Mouse (Mus musculus): ENCODE measurements at regions not wholly inside any gene's neighbourhood (a gene's known extent, or its start where the extent isn't known, plus 50 kb on each side); places are given as distances from the start of the nearest gene placed in this dataset.

DNA sequence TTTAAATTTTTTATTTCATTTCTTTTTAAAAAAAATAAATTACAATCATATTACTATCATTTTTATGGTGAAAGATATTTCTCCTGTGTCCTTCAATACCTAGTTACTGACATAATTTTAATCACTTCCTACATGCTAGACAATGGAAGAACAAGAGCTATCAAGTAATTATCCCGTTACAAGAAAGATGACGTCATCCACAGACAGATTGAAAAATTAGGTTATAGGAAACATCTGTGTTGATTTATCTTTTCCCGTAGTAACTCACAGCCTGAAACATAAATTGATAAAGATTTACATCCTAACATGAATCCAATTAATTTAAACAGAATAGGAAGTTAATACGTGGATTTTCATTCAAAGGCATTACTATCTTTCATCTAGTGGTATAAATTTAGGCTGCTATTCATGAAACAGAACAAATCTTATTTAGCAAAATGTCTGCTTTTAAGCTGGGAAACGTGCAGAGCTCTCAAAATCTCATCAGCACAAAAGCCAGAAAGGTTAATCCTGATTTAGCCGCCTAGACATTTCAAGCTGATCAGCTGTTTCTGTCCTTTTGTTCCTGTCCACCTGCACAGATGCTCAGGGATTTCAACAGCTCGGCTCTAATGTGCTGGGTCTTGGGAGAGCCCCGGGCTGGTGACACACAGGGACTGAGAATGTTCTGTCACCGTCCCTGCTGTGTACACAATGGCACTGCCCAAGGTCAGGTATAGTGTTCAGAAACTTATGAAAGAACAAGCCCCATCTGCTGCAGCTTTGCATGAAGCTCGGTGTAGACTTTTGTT, 189.0 kb upstream of the Cd180 start:
- DNase-seq (ENCODE audit: low read depth, low spot score) = no peak

DNA sequence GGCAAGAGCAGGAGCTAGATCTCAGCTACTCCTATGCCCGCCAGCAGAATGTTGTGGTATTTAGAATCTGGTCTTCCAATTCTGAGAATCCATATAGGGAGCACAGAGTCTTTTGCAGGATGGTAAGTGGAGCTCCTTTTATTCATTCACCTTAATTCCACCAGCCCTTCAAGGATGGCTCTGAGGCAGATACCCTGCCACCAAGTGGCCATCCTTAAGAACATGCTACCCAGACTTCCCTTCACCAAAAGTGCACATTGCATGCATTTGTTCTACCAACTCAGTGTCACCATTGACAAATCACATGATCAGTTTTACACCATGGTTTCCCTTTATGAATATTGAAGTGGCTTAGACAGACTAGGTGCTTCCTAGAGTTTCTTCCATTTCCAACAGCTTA, 186.1 kb upstream of the Cd180 start:
- DNase-seq (ENCODE audit: low read depth, low spot score) = peak; percentile 1

DNA sequence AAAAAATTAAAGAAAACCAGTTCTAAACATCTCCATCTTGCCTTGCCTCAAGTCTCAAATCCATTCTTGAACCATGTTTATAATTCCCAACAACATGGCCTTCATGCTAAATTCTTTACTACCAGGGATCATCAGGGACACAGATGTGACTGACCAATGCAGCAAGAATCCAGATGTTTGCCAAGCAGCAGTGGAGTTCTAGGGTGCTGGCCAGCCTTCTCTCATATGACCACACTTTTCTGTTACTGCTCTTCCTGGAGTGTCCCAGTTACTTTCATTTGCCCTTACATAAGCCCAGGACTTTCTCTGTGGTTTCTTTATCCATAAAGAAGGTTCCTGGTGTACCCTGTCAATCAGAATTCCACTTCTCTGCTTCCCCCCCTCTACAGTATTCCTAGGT, 185.4 kb upstream of the Cd180 start:
- no peak for DNase-seq (ENCODE audit: low read depth, low spot score)

DNA sequence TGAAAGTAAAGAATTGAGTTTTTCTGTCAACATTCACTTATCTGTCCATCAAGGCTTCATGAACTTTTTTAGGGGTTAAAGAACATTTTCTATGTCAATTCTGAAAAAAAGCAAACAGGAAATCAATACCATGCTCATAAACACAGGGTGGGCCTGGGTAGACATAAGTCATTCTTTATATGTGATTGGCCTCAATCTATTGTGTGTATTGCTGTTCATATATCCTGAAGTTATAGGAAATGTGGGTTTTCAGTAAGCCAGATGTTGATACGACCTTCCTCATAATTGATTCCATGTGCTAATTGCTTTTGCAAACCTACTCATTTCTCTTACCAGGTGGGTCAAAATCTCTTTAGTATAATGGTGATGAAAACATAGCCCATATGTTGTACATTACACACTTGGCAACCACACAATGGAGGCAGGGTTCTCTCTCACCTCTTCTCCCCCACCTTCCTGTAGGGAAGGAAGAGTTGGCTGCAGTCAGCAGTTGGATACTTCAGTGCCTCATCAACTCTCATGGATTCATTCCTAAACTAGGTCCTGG, 182.6 kb upstream of the Cd180 start:
- DNase-seq (ENCODE audit: low read depth, low spot score) = no peak

DNA sequence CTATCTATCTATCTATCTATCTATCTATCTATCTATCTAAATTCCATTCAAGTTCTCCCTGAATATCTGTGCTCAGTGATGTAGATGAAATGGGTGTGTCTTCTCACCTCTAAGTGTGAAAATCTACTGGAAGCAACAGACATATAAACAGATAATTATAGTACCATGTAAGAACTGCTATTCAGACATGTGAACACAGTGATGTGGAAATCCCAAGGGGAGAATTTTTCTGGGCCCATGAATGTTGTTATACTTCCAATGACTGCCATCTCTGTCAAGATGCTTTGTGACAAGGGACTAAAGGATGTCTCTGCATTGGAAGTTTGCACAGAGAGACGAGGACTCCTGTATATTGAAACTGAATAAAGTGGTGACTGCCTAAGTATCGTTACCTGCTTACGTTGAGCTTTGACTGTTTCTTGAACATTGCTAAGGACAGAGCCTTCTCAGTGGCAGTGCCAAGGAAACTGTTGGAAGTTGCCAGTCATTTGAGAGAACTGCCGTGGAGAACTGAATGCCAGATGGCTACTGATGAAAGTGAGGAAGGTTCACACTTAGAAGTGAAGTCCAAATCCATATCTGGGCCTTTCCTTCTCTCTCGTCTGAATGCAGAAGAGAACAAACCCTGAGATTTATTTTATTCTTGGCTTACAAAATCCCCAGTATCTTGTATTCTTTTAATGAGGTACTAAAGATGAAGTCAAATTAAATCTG, 175.0 kb upstream of the Cd180 start:
- DNase-seq (ENCODE audit: low read depth, low spot score) = no peak

DNA sequence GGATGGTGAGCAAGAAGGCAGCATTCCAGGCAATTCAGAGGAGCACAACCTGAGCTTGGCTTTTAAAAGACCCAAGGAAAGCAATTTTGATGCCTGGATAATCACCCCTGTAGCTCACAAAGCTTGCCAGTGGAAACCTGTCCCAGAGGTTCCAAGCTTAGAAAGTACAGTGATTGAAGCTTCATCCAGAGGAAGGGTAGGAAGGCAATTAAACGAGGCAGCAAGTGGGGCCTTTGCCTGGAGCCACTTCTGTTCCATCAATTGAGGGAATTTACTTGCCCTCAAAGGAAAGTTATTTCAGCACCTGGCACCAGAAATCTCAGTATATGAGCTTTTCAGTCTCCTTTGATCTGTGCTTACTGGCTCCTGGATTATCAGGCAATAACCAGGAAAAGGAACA, 171.9 kb upstream of the Cd180 start:
- DNase-seq (ENCODE audit: low read depth, low spot score) = no peak

DNA sequence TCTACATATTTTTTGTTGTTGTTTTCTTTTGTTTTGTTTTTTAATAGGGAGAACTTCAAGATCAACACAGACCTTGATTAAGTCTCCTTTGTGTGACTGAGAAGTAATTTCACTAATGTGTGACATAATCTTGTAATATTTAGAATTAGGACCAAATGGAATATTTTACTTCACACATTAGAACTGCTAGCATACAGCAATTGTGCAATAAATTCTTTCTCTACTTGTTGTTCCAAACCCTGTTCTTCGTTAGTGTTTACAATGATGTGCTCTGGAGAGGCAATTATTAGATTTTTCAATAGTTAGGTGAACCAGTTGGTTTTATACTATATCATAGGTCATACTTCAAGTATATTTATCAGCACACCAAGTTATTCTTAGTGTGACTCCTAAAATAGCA, 171.3 kb upstream of the Cd180 start:
- no peak for DNase-seq (ENCODE audit: low read depth, low spot score)

DNA sequence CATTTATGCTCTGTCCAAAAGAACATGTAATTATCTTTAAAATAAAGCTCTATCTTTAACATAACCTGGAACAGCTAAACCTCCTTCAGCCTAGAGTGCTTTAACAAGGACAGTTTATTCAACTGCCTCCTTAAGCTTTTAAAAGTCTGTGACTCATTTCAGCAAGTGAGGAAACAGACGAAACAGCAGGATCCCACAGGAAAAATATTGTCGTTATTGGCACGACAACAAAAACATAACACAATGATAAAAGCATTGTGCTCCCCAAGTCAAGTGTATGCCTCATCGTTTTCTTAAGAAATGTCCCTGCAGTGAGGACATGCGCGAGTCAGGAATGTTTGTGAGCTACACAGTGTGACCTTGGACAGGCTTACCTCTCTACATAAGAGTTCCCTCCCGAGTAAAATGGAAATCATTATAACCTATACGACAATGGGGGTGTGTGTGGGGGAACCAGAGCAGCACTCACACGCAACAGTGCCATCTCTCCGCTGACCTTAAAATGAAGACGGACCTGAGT, 166.7 kb upstream of the Cd180 start:
- no peak for DNase-seq (ENCODE audit: low read depth, low spot score)

DNA sequence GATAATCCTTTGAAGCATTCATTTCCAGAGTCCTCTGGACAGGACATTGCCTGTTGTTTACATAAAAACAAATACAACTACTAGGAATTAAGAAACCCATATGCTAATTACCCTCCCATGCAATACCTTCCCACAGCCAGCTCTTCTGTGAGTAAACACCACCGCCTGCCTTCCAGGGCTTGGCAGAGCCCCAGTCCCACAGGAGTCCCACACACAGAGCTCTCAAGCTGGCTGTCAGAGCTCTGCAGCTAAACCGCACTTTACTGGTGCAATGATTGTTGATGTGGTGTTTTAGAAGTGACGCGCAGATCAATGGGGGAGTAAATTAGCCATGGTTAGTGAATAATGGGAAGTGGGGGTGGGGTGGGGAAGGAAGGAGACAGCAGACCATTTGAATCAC, 159.6 kb upstream of the Cd180 start:
- DNase-seq (ENCODE audit: low read depth, low spot score) = no peak

DNA sequence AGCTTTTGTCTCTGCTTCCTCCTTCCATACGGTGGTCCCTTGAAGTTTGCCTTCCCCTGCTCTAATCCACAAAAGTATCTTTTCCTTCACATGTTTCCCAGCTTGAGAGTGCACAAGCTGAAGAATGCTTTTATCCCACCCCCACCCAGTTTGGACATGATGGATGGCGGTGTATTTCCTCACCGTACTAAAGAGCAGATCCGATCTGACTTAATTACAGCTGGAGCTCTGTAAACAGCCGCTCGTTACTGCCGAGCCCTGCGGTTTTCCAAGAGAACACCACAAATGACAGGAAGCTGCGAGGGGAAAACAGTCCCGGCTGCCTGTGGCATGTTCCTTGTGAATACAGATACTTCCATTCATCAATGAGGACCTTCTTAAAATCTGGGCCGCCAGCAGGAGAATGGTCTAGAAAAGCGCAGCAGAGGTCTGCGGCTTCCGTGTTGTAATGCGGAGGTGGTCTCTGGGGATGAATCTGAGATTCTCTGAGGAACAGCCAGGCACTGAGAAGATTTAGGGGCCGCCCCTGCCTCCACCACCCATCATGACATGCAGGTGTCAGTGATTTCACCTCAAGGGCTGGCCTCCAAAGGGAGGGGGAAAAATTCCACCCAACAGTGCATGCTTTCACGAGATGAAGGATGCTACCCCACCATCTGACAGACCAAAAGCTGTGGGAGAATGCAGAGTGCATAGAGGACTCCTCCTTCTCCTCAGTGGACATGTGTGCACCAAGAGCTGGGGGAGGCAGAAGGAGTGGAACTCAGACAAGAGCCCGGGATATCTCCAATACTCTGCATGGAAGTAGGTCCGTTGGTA, 155.7 kb upstream of the Cd180 start:
- no peak for DNase-seq (ENCODE audit: low read depth, low spot score)

DNA sequence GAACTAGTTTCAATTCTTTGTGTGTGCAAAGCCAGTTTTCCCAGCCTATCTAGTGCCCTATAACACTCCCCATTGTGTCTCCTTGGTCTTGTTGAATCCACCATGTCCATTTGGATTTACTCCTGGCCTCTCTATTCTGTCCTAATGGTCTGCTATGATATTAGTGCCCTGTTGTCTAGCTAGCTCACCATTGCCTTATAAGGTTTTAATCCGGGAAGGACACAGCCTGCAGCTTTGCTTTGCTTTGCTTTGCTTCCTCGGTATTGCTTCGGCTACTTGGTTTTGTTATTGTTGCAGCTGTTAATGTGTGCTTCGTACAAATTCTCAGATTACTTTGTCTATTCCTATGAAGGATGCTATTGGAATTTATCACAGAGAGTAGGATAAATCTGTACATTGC, 152.9 kb upstream of the Cd180 start:
- no peak for DNase-seq (ENCODE audit: low read depth, low spot score)

DNA sequence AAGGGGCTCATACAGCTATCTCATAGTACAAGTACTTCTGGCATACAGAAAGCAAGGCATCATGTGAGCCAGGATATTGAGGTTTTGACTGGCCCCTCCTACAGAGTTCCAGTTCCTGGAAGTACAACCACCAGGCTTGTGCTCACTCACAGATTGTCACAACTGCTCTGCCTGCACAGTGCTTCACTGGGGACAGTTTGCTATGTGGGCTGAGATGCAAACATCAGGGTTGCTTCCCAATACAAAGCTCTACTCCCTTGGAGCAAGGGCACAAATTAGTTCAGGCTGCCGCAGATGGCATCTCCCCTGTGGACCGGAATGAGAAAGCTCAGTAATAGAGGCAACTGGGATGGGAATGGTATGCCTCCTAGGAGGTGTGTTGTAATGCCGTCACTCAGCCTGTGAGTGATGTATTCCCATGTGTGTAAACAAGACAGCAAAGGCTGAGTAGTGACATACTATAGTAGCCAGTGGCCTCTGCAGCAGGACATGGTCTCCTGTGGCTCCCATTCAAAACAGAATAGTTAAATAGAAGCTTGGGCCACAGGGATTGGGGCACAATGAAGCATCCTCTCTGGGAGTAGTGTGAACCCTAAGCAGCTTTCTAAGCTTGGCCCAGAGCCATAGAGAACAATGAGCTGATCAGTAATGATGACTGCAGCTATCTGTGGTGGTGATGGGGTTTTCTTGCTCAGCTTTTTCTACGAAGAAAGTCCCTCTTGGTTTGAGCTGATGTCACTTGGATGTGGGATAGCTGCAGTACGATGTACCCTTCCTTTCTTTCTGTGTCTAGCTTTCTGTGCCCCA, 148.8 kb upstream of the Cd180 start:
- no peak for DNase-seq (ENCODE audit: low read depth, low spot score)

DNA sequence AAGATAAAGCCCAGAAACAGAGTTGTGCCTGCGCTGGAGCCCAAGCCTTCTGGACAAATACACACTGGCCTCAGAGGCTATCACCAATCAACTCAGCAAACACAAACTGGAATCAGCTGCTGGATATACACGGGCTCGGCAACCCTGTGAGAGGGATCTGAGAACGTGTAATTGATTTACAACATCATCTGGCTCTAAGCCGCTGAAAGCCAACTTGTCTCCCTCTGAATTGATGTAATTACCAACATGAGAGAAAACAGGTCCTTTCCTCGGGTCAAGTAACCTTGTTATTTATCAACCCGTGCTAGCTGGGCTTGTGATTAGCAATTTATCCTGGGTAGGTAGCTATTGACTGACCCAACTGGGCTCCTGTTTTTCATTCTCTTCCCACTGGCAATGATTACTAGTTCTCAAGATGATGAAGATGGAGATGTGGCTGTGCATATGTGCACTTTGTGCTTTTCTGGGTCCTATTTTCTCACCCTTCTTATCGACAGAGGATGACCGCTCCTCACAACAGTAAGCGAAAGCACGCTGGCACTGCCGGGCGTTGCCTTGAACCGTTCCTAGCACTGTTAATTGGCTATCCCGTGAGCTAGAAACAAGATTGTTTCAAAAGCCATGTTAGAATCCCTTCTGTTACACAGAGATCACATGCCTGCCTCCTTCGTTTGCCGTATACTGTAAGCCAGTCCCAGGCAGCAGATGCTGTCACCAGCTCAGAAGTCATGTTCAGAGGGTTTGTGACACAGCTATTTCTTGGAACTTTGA, 147.3 kb upstream of the Cd180 start:
- no peak for DNase-seq (ENCODE audit: low read depth, low spot score)

DNA sequence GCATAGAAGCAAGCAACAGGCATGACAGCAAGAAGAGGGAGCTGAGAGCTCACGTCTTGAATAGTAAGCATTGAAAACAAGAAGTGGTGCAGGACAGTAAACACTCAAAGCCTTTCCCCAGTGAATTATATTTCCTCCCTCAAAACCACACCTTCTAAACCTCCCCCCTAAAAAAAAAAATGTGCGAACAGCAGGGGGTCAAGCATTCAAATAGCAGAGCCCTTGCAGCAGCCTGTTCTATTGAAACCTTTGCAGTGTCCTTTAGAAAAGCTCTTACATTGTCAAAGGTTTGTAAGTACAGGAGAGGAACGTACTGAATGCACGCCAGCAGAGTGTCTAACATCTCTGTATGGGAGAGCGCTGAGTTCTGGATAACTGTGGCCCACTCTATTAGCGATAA, 145.1 kb upstream of the Cd180 start:
- no peak for DNase-seq (ENCODE audit: low read depth, low spot score)

DNA sequence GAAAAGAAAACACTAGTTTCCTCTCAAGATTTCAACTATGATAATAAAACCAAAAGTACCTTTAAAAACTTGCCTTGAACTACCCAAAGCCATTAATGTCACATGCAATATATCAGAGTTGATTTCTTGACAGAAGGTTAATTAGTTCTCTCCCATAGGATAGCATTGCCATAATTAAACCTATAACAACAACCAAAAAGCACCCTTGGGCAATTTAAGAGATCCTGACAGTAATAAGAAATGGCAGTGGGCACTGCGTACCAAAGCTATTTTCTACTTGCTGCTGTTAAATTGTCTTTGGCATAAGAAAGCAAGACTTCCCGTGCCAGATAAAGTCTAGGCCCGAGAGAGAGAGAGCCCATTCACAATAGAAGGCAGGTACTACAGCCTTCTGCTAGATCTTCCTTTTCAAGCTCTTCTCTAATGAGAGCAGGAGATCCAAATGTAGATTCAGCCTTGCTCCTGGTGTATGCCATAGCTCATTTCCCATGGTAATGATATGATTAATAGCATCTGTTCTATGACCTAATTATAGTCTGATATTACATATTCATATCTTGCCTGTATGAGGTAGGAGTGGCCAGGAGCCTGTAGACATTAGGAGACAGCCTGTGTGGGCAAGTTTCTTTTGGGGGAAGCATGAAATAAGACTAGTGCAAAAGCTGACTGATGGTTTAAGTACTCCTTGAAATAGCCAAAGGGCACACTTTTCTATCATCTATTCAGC, 126.3 kb upstream of the Cd180 start:
- no peak for DNase-seq (ENCODE audit: low read depth, low spot score)

DNA sequence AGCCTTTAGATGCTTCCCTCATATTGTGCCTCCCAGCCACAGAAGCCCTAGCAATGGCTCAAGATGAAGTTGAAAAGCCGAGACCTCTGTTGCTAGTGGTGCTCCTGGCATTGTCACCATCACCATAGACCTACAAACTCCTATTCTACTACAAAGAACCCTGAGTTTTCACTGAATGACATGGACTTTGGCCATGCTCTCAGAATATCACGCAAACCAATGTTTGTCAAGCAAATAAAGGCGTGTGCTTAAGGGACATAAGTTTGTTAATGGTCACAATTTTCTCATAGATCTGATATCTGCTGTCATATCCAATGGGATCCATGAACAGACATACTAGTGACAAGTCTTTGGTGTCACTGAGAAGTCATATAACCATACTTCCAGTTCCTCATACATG, 123.8 kb upstream of the Cd180 start:
- DNase-seq (ENCODE audit: low read depth, low spot score) = no peak

DNA sequence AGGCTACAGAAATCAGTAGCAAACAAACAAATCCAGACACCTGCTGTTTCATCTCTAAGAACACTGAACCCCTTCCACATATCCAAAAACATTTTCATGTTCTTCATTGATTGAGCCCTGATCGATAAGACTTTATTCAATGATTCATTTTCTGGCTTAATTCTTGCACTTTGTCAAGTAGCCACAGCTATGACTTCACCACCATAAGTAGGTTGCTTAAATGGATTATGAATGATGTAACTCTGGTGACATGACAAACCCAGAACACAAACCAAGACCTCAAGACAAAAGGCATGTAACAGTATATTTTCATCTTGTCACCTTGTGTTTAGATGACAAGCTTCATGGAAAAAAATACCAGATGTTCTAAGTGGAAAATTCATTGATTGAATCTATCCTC, 123.1 kb upstream of the Cd180 start:
- no peak for DNase-seq (ENCODE audit: low read depth, low spot score)

DNA sequence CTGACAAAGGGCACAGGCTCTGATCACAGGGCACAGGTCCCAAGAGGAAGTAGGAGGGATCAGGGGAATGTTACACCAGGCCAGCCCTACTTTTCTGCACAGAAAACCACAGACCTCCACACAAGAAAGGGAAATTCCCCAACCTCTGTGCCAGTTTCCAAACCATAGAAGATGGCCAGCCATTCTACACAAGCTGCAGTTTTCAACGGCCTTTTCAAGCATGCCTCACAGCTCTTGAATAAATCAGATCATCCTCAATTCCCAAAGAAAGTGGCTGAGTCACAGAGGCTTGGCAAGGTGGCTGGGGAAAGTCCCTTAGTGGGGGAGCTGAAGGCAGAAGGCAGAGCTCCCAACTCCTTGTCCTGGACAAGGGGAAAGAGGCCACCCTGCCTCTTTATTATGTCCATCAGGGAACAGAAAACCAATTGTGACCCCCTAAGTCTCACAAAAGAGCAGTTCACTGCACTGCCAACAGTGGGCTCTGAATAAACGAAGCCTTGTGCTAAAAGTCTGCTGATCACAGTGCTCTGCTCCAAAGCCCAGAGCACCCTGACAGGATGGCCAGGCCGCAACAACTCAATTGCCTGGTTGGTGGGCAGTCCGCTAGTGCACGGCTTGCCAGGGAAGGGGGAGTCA, 120.0 kb upstream of the Cd180 start:
- no peak for DNase-seq (ENCODE audit: low read depth, low spot score)

Data from CD4-positive, CD25-positive, alpha-beta regulatory T cell, adult 2 months (primary cell).